Mouse (Mus musculus): Measurements from ENCODE around the gene Lrrc26. TPM values are rescaled to one million over a fixed set of nuclear protein-coding genes. Genes with fewer than 3 reads are reported as not detected.

The Lrrc26 gene
- total and polyA plus RNA-seq, 2 experiments from 2014 or later = 0.26 TPM; not detected in 1

GRCm38 (mm10) chr2:25320084-25320483, 30.4 kb downstream of the Lrrc26 start:
- no peak overlapping the region for H3K4me3 ChIP-seq (ENCODE audit: low read depth, low read length)
- peaks cover 6% of the 10 kb centered on the region; the same call in 1 of the 2 replicates for H3K36me3 ChIP-seq (ENCODE audit: insufficient read depth, low read length)
- no peak overlapping the region for H3K9ac ChIP-seq (replicated peaks; ENCODE audit: low read length, poor library complexity, severe bottlenecking)
- 0 out of 2 replicates have a peak, but pooled peaks cover 3% of the 10 kb centered on the region for H3K4me1 ChIP-seq (ENCODE audit: insufficient read depth, low read length)
- peaks cover 4% of the 10 kb centered on the region; the same call in 1 of the 2 replicates for H3K27me3 ChIP-seq (ENCODE audit: insufficient read depth, low read length)
- H3K4me2 ChIP-seq (ENCODE audit: low read depth, low read length, poor library complexity, severe bottlenecking) = no peak overlapping the region
- 34% methylated on average over 2 of the region's 2 CpGs for WGBS
- no peaks in the 10 kb centered on the region for H3K9me3 ChIP-seq (ENCODE audit: low read length)
- DNase-seq (ENCODE audit: low spot score) (no peak), ATAC-seq (ENCODE audit: low FRiP score) (no peak)
- no peak for TF ChIP-seq CTCF (IDR thresholded peaks at IDR 0.05)
- H3K27ac ChIP-seq (ENCODE audit: low read depth, low read length) = no peak overlapping the region

- WGBS = 82% methylated on average over 2 of the region's 2 CpGs
- ATAC-seq (ENCODE audit: low FRiP score) = no peak
- H3K9me3 ChIP-seq (ENCODE audit: low read length) = no peaks in the 10 kb centered on the region
- H3K27ac ChIP-seq (ENCODE audit: low read depth, low read length) = no peak overlapping the region
- H3K4me1 ChIP-seq (ENCODE audit: insufficient read depth, low read length) = no peaks in the 10 kb centered on the region
- no peak overlapping the region for H3K9ac ChIP-seq (replicated peaks; ENCODE audit: low read length, poor library complexity, severe bottlenecking)
- no peak for TF ChIP-seq CTCF (IDR thresholded peaks at IDR 0.05)
- H3K36me3 ChIP-seq (ENCODE audit: insufficient read depth, low read length) = no peaks in the 10 kb centered on the region
- peaks cover 4% of the 10 kb centered on the region; the same call in 1 of the 2 replicates for H3K27me3 ChIP-seq (ENCODE audit: insufficient read depth, low read length)
- no peak for DNase-seq (ENCODE audit: low spot score)
- no peak overlapping the region for H3K4me3 ChIP-seq (ENCODE audit: low read depth, low read length)
- no peak overlapping the region for H3K4me2 ChIP-seq (ENCODE audit: low read depth, low read length, poor library complexity, severe bottlenecking)
These were observed 36.3 kb downstream of the Lrrc26 start for GRCm38 (mm10) chr2:25326036-25326435.

- H3K36me3 ChIP-seq (ENCODE audit: insufficient read depth, low read length) = no peaks in the 10 kb centered on the region
- ATAC-seq (ENCODE audit: low FRiP score) (no peak), DNase-seq (ENCODE audit: low spot score) (peak; percentile 69)
- 31% methylated on average over 7 of the region's 7 CpGs for WGBS
- H3K27me3 ChIP-seq (ENCODE audit: insufficient read depth, low read length) = no peaks in the 10 kb centered on the region
- H3K4me1 ChIP-seq (ENCODE audit: insufficient read depth, low read length) = peaks cover 4% of the 10 kb centered on the region; the same call in 1 of the 2 replicates
- H3K27ac ChIP-seq (ENCODE audit: low read depth, low read length) = no peak overlapping the region
- H3K9ac ChIP-seq (replicated peaks; ENCODE audit: low read length, poor library complexity, severe bottlenecking) = no peak overlapping the region
- TF ChIP-seq CTCF (IDR thresholded peaks at IDR 0.05) = peak; percentile 75
- H3K4me3 ChIP-seq (ENCODE audit: low read depth, low read length) = no peak overlapping the region
- H3K9me3 ChIP-seq (ENCODE audit: low read length) = no peaks in the 10 kb centered on the region
- H3K4me2 ChIP-seq (ENCODE audit: low read depth, low read length, poor library complexity, severe bottlenecking) = no peak overlapping the region
These were observed 38.7 kb downstream of the Lrrc26 start for GRCm38 (mm10) chr2:25328440-25328839.

DNA sequence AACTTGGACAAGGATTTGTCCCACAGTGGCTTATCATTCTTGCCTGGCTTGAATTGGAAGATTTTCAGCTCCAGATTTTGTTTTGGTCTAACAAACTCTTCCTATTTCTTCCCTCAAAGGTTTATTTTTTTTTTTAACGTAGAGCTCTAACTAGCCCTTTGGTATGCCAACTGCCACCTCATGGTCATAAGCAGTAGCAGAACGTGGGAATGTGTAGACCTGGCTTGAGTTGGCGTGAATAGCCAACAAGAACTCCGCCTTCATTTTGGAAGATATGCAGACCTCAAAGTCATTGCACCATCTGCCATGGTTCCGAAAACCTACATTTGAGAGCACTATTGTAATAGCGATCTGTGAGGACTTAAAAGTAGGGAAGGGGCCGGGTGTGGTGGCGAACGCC, 41.8 kb downstream of the Lrrc26 start:
- WGBS = 58% methylated on average over 9 of the region's 9 CpGs
- H3K36me3 ChIP-seq (ENCODE audit: insufficient read depth, low read length) = peaks cover 19% of the 10 kb centered on the region
- no peak overlapping the region for H3K9ac ChIP-seq (replicated peaks; ENCODE audit: low read length, poor library complexity, severe bottlenecking)
- H3K4me3 ChIP-seq (ENCODE audit: low read depth, low read length) = peak overlapping the region; percentile 90
- H3K27ac ChIP-seq (ENCODE audit: low read depth, low read length) = no peak overlapping the region
- ATAC-seq (ENCODE audit: low FRiP score) = no peak
- no peaks in the 10 kb centered on the region for H3K27me3 ChIP-seq (ENCODE audit: insufficient read depth, low read length)
- H3K9me3 ChIP-seq (ENCODE audit: low read length) = no peaks in the 10 kb centered on the region
- peaks cover 7% of the 10 kb centered on the region; the same call in 1 of the 2 replicates for H3K4me1 ChIP-seq (ENCODE audit: insufficient read depth, low read length)
- no peak for DNase-seq (ENCODE audit: low spot score)
- H3K4me2 ChIP-seq (ENCODE audit: low read depth, low read length, poor library complexity, severe bottlenecking) = peak overlapping the region; percentile 87
- TF ChIP-seq CTCF (IDR thresholded peaks at IDR 0.05) = peak; percentile 27; the same call in 1 of the 2 replicates

DNA sequence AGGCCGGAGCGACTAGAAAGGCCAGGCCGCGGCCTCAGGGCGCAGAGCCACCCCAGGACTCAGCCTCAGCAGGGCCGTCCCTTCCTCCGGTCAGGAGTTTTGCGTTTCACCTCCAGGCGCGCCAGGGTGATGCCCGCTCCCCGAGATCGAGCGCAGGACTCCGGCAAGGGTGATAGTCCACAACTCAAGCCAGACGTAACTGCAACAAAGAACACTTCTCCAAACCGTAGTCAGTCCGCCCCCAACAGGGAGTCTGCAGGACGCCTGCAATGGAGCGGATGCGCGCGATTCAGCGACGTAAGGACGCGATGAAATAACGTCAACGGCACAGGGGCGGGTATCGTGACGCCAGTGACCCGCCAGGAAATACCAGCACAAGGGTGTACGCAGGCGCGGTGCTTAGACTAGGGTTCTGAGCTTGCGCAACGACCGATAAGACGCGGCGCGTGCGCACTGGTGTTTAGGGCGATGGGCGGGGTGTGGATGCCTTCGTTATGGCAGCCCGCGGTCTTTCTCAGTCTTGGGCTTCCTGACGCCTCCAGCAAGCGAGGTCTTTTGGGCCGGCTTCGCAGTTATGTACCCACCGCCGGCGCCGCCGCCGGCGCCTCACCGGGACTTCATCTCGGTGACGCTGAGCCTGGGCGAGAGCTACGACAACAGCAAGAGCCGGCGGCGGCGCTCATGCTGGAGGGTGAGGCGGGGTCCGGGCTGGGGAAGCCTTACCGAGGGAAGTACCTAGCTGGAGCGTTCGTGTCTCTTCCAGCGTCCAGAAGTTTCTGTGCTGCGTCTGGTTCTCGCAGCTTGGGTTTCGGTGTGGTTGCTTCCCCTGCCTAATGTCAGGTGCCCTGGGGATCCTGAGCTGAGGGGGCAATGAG, 42.8 kb downstream of the Lrrc26 start, which contains the start of gene Man1b1:
TSS of gene Man1b1 (plus strand) at position 53 of the 875 bp plus-strand sequence.
- H3K4me1 ChIP-seq (ENCODE audit: insufficient read depth, low read length) = peaks cover 7% of the 10 kb centered on the region; the same call in 1 of the 2 replicates
- TF ChIP-seq CTCF (IDR thresholded peaks at IDR 0.05) = peak; percentile 65
- H3K4me2 ChIP-seq (ENCODE audit: low read depth, low read length, poor library complexity, severe bottlenecking) = peak within 1 kb of the TSS; percentile 87
- WGBS = under 1% methylated on average over 75 of the region's 78 CpGs
- peak; percentile 97 for ATAC-seq (ENCODE audit: low FRiP score)
- H3K27ac ChIP-seq (ENCODE audit: low read depth, low read length) = peak within 1 kb of the TSS; percentile 87
- H3K4me3 ChIP-seq (ENCODE audit: low read depth, low read length) = peak within 1 kb of the TSS; percentile 90
- no peaks in the 10 kb centered on the region for H3K9me3 ChIP-seq (ENCODE audit: low read length)
- DNase-seq (ENCODE audit: low spot score) = peak; percentile 100
- H3K9ac ChIP-seq (replicated peaks; ENCODE audit: low read length, poor library complexity, severe bottlenecking) = peak within 1 kb of the TSS; percentile 84
- peaks cover 28% of the 10 kb centered on the region for H3K36me3 ChIP-seq (ENCODE audit: insufficient read depth, low read length)
- no peaks in the 10 kb centered on the region for H3K27me3 ChIP-seq (ENCODE audit: insufficient read depth, low read length)

GRCm38 (mm10) chr2:25333569-25333968, 43.9 kb downstream of the Lrrc26 start:
- H3K4me3 ChIP-seq (ENCODE audit: low read depth, low read length) = peak overlapping the region; percentile 90
- peak overlapping the region; percentile 87 for H3K4me2 ChIP-seq (ENCODE audit: low read depth, low read length, poor library complexity, severe bottlenecking)
- H3K9ac ChIP-seq (replicated peaks; ENCODE audit: low read length, poor library complexity, severe bottlenecking) = peak overlapping the region; percentile 84
- no peak for TF ChIP-seq CTCF (IDR thresholded peaks at IDR 0.05)
- peaks cover 7% of the 10 kb centered on the region; the same call in 1 of the 2 replicates for H3K4me1 ChIP-seq (ENCODE audit: insufficient read depth, low read length)
- WGBS = 91% methylated on average over 2 of the region's 2 CpGs
- no peaks in the 10 kb centered on the region for H3K27me3 ChIP-seq (ENCODE audit: insufficient read depth, low read length)
- no peak for ATAC-seq (ENCODE audit: low FRiP score)
- no peaks in the 10 kb centered on the region for H3K9me3 ChIP-seq (ENCODE audit: low read length)
- no peak overlapping the region for H3K27ac ChIP-seq (ENCODE audit: low read depth, low read length)
- DNase-seq (ENCODE audit: low spot score) = no peak
- H3K36me3 ChIP-seq (ENCODE audit: insufficient read depth, low read length) = peaks cover 38% of the 10 kb centered on the region

Measured in midbrain, postnatal 0 days (tissue).